Mouse (Mus musculus): ENCODE results near the gene Pdcd4. TPM values are rescaled to one million over a fixed set of nuclear protein-coding genes. Genes with fewer than 3 reads are reported as not detected.
"Not testable (repeated sequence)": the region's sequence is repeated elsewhere in the genome, so short reads cannot be mapped to it uniquely, and the experiment has no call there.

Gene Pdcd4
- polyA plus RNA-seq, 1 experiment from 2014 or later: 111 TPM

GRCm38 (mm10) chr19:53906703-53907070 lies 14.7 kb downstream of the Pdcd4 start:
- not testable (repeated sequence) for H3K4me2 ChIP-seq; H3K27me3 ChIP-seq; H3K9me3 ChIP-seq; H3K27ac ChIP-seq; H3K4me3 ChIP-seq (replicated peaks); ATAC-seq (ENCODE audit: low FRiP score); H3K9ac ChIP-seq
- Histone ChIP-seq H3K4me1 (peaks cover 17% of the 10 kb centered on the region), H3K36me3 (replicated peaks) (peaks cover 14% of the 10 kb centered on the region)

- H3K4me3 ChIP-seq (replicated peaks): no peak overlapping the region
- 98% methylated on average over 4 of the region's 4 CpGs for WGBS
- no peaks in the 10 kb centered on the region for H3K4me1 ChIP-seq
- no peaks in the 10 kb centered on the region for H3K9me3 ChIP-seq
- H3K36me3 ChIP-seq (replicated peaks): peaks cover 72% of the 10 kb centered on the region
- H3K4me2 ChIP-seq: no peak overlapping the region
- no peak for ATAC-seq (ENCODE audit: low FRiP score)
- H3K27me3 ChIP-seq: no peaks in the 10 kb centered on the region
- H3K9ac ChIP-seq: no peak overlapping the region
- H3K27ac ChIP-seq: no peak overlapping the region
These were observed 22.9 kb downstream of the Pdcd4 start for GRCm38 (mm10) chr19:53914950-53915349.

GRCm38 (mm10) chr19:53919541-53919940 lies 27.5 kb downstream of the Pdcd4 start:
- Histone ChIP-seq H3K4me2 (no peak overlapping the region), H3K36me3 (replicated peaks) (peaks cover 71% of the 10 kb centered on the region), H3K27ac (no peak overlapping the region), H3K9me3 (no peaks in the 10 kb centered on the region), H3K27me3 (no peaks in the 10 kb centered on the region), H3K4me1 (no peaks in the 10 kb centered on the region), H3K9ac (no peak overlapping the region), H3K4me3 (replicated peaks) (no peak overlapping the region)
- ATAC-seq (ENCODE audit: low FRiP score): no peak
- WGBS: 95% methylated on average over 10 of the region's 10 CpGs

GRCm38 (mm10) chr19:53921996-53922395 lies 30.0 kb downstream of the Pdcd4 start:
- not testable (repeated sequence) for H3K4me2 ChIP-seq
- H3K36me3 ChIP-seq (replicated peaks): peaks cover 65% of the 10 kb centered on the region

GRCm38 (mm10) chr19:53925338-53925751 lies 33.3 kb downstream of the Pdcd4 start:
- Histone ChIP-seq H3K4me1 (no peaks in the 10 kb centered on the region), H3K9me3 (no peaks in the 10 kb centered on the region), H3K27ac (no peak overlapping the region), H3K36me3 (replicated peaks) (peaks cover 61% of the 10 kb centered on the region), H3K27me3 (no peaks in the 10 kb centered on the region), H3K9ac (no peak overlapping the region), H3K4me3 (replicated peaks) (no peak overlapping the region), H3K4me2 (no peak overlapping the region)
- ATAC-seq (ENCODE audit: low FRiP score): no peak
- WGBS: 93% methylated on average over 2 of the region's 2 CpGs

More at GRCm38 (mm10) chr19:53921996-53922395, 30.0 kb downstream of the Pdcd4 start:
- not testable (repeated sequence) for H3K4me1 ChIP-seq; H3K4me3 ChIP-seq (replicated peaks); H3K27ac ChIP-seq; H3K9ac ChIP-seq; H3K27me3 ChIP-seq; H3K9me3 ChIP-seq; ATAC-seq (ENCODE audit: low FRiP score)
- 92% methylated on average over 3 of the region's 3 CpGs for WGBS

GRCm38 (mm10) chr19:53926705-53927104 lies 34.7 kb downstream of the Pdcd4 start:
- Histone ChIP-seq H3K36me3 (replicated peaks) (peaks cover 56% of the 10 kb centered on the region), H3K9ac (no peak overlapping the region), H3K27ac (no peak overlapping the region), H3K4me1 (no peaks in the 10 kb centered on the region), H3K4me3 (replicated peaks) (no peak overlapping the region), H3K9me3 (no peaks in the 10 kb centered on the region), H3K4me2 (no peak overlapping the region), H3K27me3 (no peaks in the 10 kb centered on the region)
- WGBS: 96% methylated on average over 1 of the region's 1 CpGs
- ATAC-seq (ENCODE audit: low FRiP score): no peak

GRCm38 (mm10) chr19:53929218-53929617 lies 37.2 kb downstream of the Pdcd4 start:
- Histone ChIP-seq H3K27ac (no peak overlapping the region), H3K9ac (no peak overlapping the region), H3K27me3 (no peaks in the 10 kb centered on the region), H3K36me3 (replicated peaks) (peaks cover 56% of the 10 kb centered on the region), H3K4me2 (no peak overlapping the region), H3K9me3 (no peaks in the 10 kb centered on the region), H3K4me3 (replicated peaks) (no peak overlapping the region), H3K4me1 (no peaks in the 10 kb centered on the region)
- no peak for ATAC-seq (ENCODE audit: low FRiP score)
- 92% methylated on average over 3 of the region's 3 CpGs for WGBS

GRCm38 (mm10) chr19:53933050-53933449 lies 41.0 kb downstream of the Pdcd4 start:
- no peaks in the 10 kb centered on the region for H3K27me3 ChIP-seq
- no peak overlapping the region for H3K4me2 ChIP-seq
- H3K36me3 ChIP-seq (replicated peaks): peaks cover 47% of the 10 kb centered on the region
- H3K4me1 ChIP-seq: no peaks in the 10 kb centered on the region
- ATAC-seq (ENCODE audit: low FRiP score): no peak
- H3K27ac ChIP-seq: no peak overlapping the region
- no peak overlapping the region for H3K4me3 ChIP-seq (replicated peaks)
- H3K9me3 ChIP-seq: no peaks in the 10 kb centered on the region
- H3K9ac ChIP-seq: no peak overlapping the region

- H3K36me3 ChIP-seq (replicated peaks): peaks cover 47% of the 10 kb centered on the region
- H3K4me2 ChIP-seq: no peak overlapping the region
- no peaks in the 10 kb centered on the region for H3K27me3 ChIP-seq
- no peaks in the 10 kb centered on the region for H3K4me1 ChIP-seq
- no peak overlapping the region for H3K9ac ChIP-seq
- H3K27ac ChIP-seq: no peak overlapping the region
- H3K9me3 ChIP-seq: no peaks in the 10 kb centered on the region
- no peak for ATAC-seq (ENCODE audit: low FRiP score)
- no peak overlapping the region for H3K4me3 ChIP-seq (replicated peaks)
These were observed 42.0 kb downstream of the Pdcd4 start for GRCm38 (mm10) chr19:53934046-53934445.

- H3K36me3 ChIP-seq (replicated peaks): peaks cover 22% of the 10 kb centered on the region
- H3K9me3 ChIP-seq: no peaks in the 10 kb centered on the region
- H3K27ac ChIP-seq: no peak overlapping the region
- no peak overlapping the region for H3K4me3 ChIP-seq (replicated peaks)
- H3K9ac ChIP-seq: no peak overlapping the region
- H3K27me3 ChIP-seq: no peaks in the 10 kb centered on the region
- H3K4me2 ChIP-seq: no peak overlapping the region
- peaks cover 7% of the 10 kb centered on the region for H3K4me1 ChIP-seq
- WGBS: 88% methylated on average over 4 of the region's 4 CpGs
- no peak for ATAC-seq (ENCODE audit: low FRiP score)
These were observed 47.4 kb downstream of the Pdcd4 start for GRCm38 (mm10) chr19:53939467-53939866.

- no peaks in the 10 kb centered on the region for H3K9me3 ChIP-seq
- peaks cover 22% of the 10 kb centered on the region for H3K36me3 ChIP-seq (replicated peaks)
- ATAC-seq (ENCODE audit: low FRiP score): no peak
- H3K9ac ChIP-seq: no peak overlapping the region
- no peak overlapping the region for H3K4me3 ChIP-seq (replicated peaks)
- H3K27me3 ChIP-seq: no peaks in the 10 kb centered on the region
- WGBS: 89% methylated on average over 4 of the region's 4 CpGs
- H3K27ac ChIP-seq: no peak overlapping the region
- no peak overlapping the region for H3K4me2 ChIP-seq
- peaks cover 10% of the 10 kb centered on the region for H3K4me1 ChIP-seq
These were observed 49.1 kb downstream of the Pdcd4 start for GRCm38 (mm10) chr19:53941139-53941538.

- H3K36me3 ChIP-seq (replicated peaks): peaks cover 17% of the 10 kb centered on the region
- ATAC-seq (ENCODE audit: low FRiP score): no peak
- no peak overlapping the region for H3K4me2 ChIP-seq
- peaks cover 19% of the 10 kb centered on the region for H3K4me1 ChIP-seq
- H3K27ac ChIP-seq: no peak overlapping the region
- no peaks in the 10 kb centered on the region for H3K9me3 ChIP-seq
- 0 out of 2 replicates have a peak overlapping the region, but pooled peaks have one; percentile 7 for H3K4me3 ChIP-seq (replicated peaks)
- H3K9ac ChIP-seq: no peak overlapping the region
- WGBS: 95% methylated on average over 2 of the region's 2 CpGs
- H3K27me3 ChIP-seq: no peaks in the 10 kb centered on the region
These were observed 50.3 kb downstream of the Pdcd4 start for GRCm38 (mm10) chr19:53942342-53942741.

- Histone ChIP-seq H3K36me3 (replicated peaks) (peaks cover 5% of the 10 kb centered on the region), H3K4me3 (replicated peaks) (peak within 1 kb of the TSS; percentile 95), H3K4me1 (peaks cover 21% of the 10 kb centered on the region), H3K27me3 (no peaks in the 10 kb centered on the region), H3K4me2 (peak within 1 kb of the TSS; percentile 62), H3K9ac (peak within 1 kb of the TSS; percentile 97), H3K27ac (peak within 1 kb of the TSS; percentile 99), H3K9me3 (no peaks in the 10 kb centered on the region)
- under 1% methylated on average over 62 of the region's 62 CpGs for WGBS
- peak; percentile 96 for ATAC-seq (ENCODE audit: low FRiP score)
These were observed 52.1 kb downstream of the Pdcd4 start, which contains the start of the genes Shoc2 and Bbip1 for GRCm38 (mm10) chr19:53943802-53944785. Shoc2 (plus strand) TSS chr19:53944306. Bbip1 (minus strand) TSS chr19:53944627.

All from forebrain, embryonic 12.5 days (tissue).